Mouse (Mus musculus) embryonic facial prominence, embryonic 10.5 days (tissue): Measurements from ENCODE around the gene Eloa. TPM values are rescaled to one million over a fixed set of nuclear protein-coding genes. Genes with fewer than 3 reads are reported as not detected.

Experiments
- DNase-seq: peaks from one replicate; pipeline ENCODE4 v3.0.0-alpha.2; 2017; ENCODE audit warnings: low spot score
- H3K27ac ChIP-seq: fragments of 300-500 bp; sonication (generic); replicated peaks from 2 replicates; pipeline ENCODE4 v1.5.1; 2016; ENCODE audit warnings: mild to moderate bottlenecking
- H3K27me3 ChIP-seq: fragments of 300-500 bp; sonication (generic); replicated peaks from 2 replicates; pipeline ENCODE4 v1.6.1; 2016; ENCODE audit warnings: low read depth, mild to moderate bottlenecking; ENCODE audit not compliant: poor library complexity, severe bottlenecking
- H3K36me3 ChIP-seq: fragments of 300-500 bp; sonication (generic); replicated peaks from 2 replicates; pipeline ENCODE4 v1.6.1; 2016; ENCODE audit warnings: mild to moderate bottlenecking, moderate library complexity
- H3K4me1 ChIP-seq: fragments of 300-500 bp; sonication (generic); 2 replicates; pipeline ENCODE4 v1.6.1; 2016
- H3K4me3 ChIP-seq: fragments of 300-500 bp; sonication (generic); 2 replicates; pipeline ENCODE4 v1.5.1; 2016; ENCODE audit warnings: mild to moderate bottlenecking, moderate library complexity
- H3K9me3 ChIP-seq: fragments of 300-500 bp; sonication (generic); 2 replicates; pipeline ENCODE4 v1.6.1; 2016; ENCODE audit warnings: mild to moderate bottlenecking
- WGBS: fragments of 180-500 bp; shearing (Covaris S2); methylation state at CpG from one replicate; pipeline ENCODE4 v1.1.7; 2016; 5-methylcytosine and 5-hydroxymethylcytosine counted together
- polyA plus RNA-seq: library from polyadenylated mRNA; unstranded; fragments of >200 nt; fragmentation: Nextera tagmentation; extraction: Ambion mirVana; gene quantifications from 2 replicates; pipeline ENCODE4 v1.2.1, GENCODE M21; 2016

Gene Eloa
- polyA plus RNA-seq, 1 experiment from 2014 or later: 37.5 TPM

DNA sequence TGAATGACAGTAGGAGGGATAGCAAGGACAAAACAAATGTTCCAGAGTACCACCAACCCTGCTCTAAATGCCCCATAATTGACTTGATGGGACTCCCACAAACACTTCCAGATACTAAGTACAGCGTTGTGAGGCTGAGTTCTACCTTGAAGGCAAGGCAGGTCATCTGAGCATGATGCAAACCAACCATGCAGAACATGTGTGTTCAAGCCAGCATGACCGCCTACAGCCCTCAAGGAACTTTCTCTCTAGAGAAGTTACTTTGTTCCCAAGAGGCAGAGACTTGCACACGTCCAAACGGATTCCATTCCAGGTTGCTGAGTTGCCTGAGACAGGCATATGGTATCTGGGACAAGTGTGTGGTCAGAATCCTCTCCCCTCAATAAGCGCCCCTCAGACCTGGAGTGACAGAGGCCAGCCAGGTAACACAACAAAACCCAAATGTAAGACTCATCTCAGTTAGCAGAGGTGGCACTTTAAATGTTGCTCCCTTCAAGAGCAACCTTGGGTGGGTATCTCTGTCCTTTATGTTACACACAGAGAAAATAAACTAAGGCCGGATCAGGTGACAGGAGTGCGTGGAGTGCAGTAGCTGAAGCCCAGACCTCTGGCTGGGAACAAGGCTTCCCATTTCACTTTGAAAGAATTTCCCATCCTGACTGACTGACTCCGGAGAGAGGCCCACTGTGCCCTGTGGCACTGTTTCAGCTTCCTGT is 6.0 kb upstream of the Eloa start:
- no peaks in the 10 kb centered on the region for H3K36me3 ChIP-seq
- 65% methylated on average over 8 of the region's 8 CpGs for WGBS
- no peak overlapping the region for H3K4me3 ChIP-seq
- no peaks in the 10 kb centered on the region for H3K9me3 ChIP-seq
- H3K4me1 ChIP-seq: peaks cover 26% of the 10 kb centered on the region
- H3K27ac ChIP-seq: no peak overlapping the region
- no peaks in the 10 kb centered on the region for H3K27me3 ChIP-seq
- no peak for DNase-seq

DNA sequence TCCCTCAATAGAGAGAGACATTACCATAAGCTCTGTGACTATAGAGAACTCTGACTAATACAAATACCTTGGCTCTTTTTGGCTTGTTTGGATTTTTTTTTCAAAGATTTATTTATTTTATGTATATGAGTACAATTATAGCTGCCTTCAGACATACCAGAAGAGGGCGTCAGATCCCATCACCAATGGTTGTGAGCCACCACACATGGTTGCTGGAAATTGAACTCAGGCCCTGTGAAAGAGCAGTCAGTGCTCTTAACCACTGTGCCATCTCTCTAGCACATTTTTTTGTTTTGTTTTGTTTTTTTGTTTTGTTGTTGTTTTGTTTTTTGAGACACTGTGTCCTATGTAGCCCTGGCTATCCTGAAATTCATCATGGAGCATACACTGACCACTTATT is 3.8 kb upstream of the Eloa start:
- Histone ChIP-seq H3K4me3 (no peak overlapping the region), H3K27ac (no peak overlapping the region), H3K4me1 (peaks cover 19% of the 10 kb centered on the region), H3K9me3 (no peaks in the 10 kb centered on the region), H3K36me3 (no peaks in the 10 kb centered on the region), H3K27me3 (no peaks in the 10 kb centered on the region)
- no peak for DNase-seq
- WGBS: 78% methylated on average over 1 of the region's 1 CpGs

DNA sequence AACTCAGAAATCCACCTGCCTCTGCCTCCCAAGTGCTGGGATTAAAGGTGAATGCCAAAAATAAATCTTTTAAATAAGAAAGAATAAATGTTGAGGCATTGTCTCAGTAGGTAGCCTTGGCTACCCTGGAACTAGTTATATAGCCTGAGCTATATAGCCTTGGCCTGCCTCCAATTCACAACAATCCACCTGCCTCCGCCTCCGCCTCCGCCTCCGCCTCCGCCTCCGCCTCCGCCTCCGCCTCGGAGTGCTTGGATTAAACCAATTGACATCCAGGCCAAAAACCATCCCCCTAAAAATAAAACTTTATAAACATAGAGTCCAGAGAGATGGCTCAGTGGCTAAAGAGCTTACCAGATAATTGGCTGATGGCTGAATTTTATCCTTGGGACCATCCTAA is 1.4 kb upstream of the Eloa start:
- WGBS: 96% methylated on average over 9 of the region's 9 CpGs
- H3K4me1 ChIP-seq: peaks cover 22% of the 10 kb centered on the region
- H3K9me3 ChIP-seq: no peaks in the 10 kb centered on the region
- H3K4me3 ChIP-seq: no peak overlapping the region
- H3K36me3 ChIP-seq: peaks cover 10% of the 10 kb centered on the region; the same call in 1 of the 2 replicates
- DNase-seq: no peak
- H3K27me3 ChIP-seq: no peaks in the 10 kb centered on the region
- H3K27ac ChIP-seq: no peak overlapping the region

DNA sequence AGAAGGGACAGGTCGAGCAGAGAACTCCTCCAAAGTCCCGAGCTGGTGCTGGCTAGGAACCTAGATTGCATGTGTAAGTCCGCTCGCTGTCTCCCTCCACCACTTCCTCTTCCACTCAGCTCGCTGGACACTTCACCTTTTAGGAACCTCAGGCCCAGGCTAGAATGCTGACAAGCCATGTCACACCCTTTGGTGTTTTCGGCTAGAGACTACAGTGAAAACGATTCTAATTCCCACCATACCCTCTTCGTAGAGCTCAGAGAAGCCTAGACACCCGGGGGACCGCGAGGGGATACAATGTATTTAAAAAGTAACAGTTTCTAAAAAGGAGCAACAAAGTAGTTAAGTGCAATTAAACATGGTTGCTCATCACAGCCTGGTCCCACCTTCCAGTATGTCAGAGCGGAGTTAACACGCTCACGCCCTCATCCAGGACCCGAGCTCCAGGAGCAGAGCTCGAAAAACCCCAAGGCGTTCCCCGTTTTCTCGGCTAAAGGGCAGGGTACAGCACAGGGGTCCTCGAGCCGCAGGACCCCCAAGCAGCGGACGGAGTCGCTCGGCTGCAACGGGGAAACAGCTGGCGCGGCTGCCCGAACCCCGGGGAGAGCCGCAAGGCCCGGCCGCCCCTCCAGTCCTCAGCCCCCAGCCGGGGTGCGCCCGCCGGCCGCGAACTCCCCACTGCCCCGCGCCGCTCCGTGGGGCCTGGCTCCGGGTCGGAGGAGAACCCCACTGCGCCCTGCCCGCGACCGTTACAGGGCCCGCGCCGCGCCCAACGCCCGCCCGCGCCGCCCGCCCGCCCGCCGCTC is 617 bp downstream of the Eloa start:
- peak; percentile 18 for DNase-seq
- 1% methylated on average over 62 of the region's 62 CpGs for WGBS

DNA sequence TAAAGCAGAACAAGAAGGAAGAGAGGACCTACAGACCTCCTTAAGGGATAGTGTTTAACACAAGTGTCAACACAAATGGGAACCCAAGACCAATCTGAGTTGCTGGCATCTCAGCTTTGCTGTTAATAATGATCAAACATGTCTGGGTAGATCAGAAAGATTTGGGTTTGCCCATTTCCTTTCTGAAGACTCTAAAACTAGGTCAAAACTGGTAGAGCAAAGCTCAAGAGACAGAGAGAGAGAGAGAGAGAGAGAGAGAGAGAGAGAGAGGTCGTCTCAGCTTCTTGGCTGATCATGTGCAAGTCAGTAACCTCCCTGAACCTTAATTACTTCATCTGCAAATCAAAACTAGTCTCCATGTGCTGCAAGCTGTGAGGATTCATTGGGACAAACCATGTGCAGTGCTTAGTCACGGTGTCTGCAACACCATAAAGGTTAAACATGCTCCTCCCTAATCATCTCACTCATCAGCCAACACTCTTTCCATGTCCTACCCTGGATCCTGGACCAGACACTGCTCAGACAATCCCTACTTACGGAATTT is 5.4 kb downstream of the Eloa start:
- no peak for DNase-seq
- Histone ChIP-seq H3K9me3 (no peaks in the 10 kb centered on the region), H3K4me1 (peaks cover 16% of the 10 kb centered on the region), H3K27me3 (no peaks in the 10 kb centered on the region), H3K27ac (no peak overlapping the region), H3K4me3 (no peak overlapping the region), H3K36me3 (peaks cover 47% of the 10 kb centered on the region)
- WGBS: 89% methylated on average over 3 of the region's 3 CpGs

More for the DNA sequence above, 617 bp downstream of the Eloa start:
- Histone ChIP-seq H3K9me3 (no peaks in the 10 kb centered on the region), H3K27me3 (no peaks in the 10 kb centered on the region), H3K27ac (peak overlapping the region; percentile 93), H3K4me1 (peaks cover 16% of the 10 kb centered on the region), H3K36me3 (peaks cover 17% of the 10 kb centered on the region; the same call in 1 of the 2 replicates), H3K4me3 (peak overlapping the region; percentile 99)

DNA sequence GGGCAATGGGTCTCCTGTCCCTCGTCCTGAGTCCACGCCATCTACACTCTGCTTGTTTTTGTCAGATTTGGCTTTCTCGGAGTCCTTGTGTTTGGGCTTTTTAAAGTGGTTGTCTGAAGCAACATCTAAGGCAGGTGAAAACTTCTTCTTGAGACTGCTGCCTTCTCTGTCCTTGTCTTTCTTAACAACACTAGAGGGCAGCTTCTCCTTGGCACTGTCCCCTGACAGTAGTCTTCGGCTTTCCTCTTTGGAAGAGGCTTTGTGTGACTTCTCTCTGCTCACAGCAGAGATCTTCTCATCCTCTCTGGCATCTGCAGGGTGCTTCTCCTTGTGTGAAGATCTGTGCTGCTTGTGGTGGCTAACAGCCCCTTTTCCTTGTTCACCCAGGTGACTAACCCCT is 11.0 kb downstream of the Eloa start:
- Histone ChIP-seq H3K27ac (no peak overlapping the region), H3K27me3 (no peaks in the 10 kb centered on the region), H3K9me3 (no peaks in the 10 kb centered on the region), H3K4me3 (no peak overlapping the region), H3K4me1 (no peaks in the 10 kb centered on the region), H3K36me3 (peaks cover 84% of the 10 kb centered on the region)
- DNase-seq: no peak
- WGBS: 93% methylated on average over 4 of the region's 4 CpGs

DNA sequence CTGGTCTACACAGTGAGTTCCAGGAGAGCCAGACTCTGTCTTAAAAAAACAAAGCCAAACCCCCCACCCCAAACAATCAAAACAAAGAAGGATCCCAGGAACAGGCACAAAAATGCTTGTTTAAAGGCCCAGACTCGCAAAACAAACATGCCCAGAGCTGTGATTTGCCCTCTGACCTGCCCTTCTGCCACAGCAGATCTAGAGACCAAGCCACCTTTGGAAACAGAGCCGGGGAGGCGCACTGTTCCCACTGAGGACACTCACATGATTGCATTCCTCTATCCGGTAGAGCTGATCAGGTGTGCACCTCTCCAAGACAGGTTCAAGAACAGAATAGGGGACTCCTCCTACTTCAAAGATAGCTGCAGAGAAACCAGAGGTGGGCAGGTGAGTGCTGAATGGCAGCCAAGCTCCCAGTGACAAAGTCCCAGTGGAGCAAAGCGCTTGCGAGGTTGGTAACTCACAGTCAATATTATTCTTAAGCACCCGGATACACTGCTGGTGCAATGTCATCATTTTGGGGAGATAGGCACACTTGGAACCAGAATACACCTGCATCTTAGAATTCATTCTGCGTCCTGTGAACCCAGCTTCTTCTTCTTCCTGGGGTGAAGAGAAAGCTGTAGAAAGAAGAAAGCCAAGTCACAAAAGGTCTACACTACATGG is 12.6 kb downstream of the Eloa start:
- Histone ChIP-seq H3K9me3 (no peaks in the 10 kb centered on the region), H3K36me3 (peaks cover 97% of the 10 kb centered on the region), H3K27ac (no peak overlapping the region), H3K27me3 (no peaks in the 10 kb centered on the region), H3K4me1 (no peaks in the 10 kb centered on the region), H3K4me3 (no peak overlapping the region)
- 82% methylated on average over 8 of the region's 8 CpGs for WGBS
- no peak for DNase-seq

DNA sequence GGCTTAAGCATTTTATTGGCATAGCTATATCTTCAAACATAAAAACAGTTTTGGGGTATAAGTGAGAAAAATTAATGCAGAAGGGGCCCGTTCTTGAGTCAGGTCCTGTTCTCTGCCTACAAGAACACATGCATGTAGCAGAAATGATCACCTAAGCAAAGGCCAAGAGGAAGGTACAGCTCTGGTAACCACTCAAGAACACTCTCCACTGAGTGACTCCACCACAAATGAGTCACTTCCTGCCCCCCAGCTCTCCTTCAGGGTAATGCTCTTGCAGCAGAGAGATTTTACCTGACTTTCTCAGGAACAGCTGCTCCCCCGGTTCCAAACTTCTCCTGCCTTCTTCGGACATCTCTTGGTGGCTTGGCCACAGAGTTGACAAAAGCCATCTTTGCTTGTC is 14.7 kb downstream of the Eloa start:
- 92% methylated on average over 3 of the region's 3 CpGs for WGBS
- no peak for DNase-seq
- no peaks in the 10 kb centered on the region for H3K27me3 ChIP-seq
- H3K9me3 ChIP-seq: no peaks in the 10 kb centered on the region
- no peak overlapping the region for H3K27ac ChIP-seq
- no peaks in the 10 kb centered on the region for H3K4me1 ChIP-seq
- H3K36me3 ChIP-seq: peaks cover 99% of the 10 kb centered on the region
- no peak overlapping the region for H3K4me3 ChIP-seq

DNA sequence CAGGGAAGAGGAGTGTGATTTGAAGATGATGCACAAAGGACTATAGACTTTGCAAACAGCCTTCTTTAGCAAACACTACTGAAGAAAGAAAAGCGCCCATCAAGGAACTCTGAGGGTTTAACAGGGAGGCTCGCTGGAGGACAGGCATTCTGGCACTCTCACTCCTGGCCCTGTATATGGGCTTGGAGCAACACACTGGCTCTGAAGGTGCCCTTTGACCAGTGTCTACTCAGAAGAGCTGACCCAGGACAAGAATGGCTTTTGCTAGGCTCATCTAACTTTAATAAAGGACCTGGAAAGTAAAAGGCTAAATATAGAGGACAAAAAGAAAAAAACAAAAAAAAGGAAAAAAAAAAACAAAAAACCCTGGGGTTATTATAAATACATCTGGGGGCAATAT is 16.6 kb downstream of the Eloa start:
- Histone ChIP-seq H3K4me1 (no peaks in the 10 kb centered on the region), H3K4me3 (no peak overlapping the region), H3K9me3 (no peaks in the 10 kb centered on the region), H3K27me3 (no peaks in the 10 kb centered on the region), H3K27ac (no peak overlapping the region), H3K36me3 (peaks cover 90% of the 10 kb centered on the region)
- WGBS: 87% methylated on average over 2 of the region's 2 CpGs
- no peak for DNase-seq

DNA sequence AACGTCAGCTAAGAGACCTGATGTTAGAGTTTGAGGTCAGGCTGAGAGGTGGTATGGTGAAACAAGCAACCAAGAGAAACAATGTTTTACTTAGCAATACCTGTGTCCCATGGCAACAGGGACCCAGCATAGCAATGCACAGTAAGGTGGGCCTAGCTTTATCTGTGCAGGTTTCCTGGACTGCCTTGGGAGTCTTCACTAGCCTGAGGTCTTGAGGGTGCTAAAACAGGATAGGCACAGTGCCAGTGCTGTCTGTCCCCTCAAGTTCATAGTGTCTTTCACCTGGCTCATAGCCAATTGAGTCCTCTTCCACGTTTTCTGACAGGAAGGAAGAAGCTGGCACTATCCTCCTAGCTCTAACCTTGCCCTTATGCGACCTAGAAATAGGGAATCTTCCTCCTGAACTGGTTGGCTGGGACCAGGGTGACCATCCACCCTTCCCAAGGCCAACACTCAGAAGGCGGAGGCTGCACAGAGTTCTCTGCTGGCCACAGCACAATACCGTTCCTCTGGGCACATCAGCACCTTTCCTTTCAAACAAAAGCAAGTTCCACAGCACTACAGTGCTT is 17.4 kb downstream of the Eloa start:
- DNase-seq: no peak
- Histone ChIP-seq H3K27me3 (no peaks in the 10 kb centered on the region), H3K4me1 (no peaks in the 10 kb centered on the region), H3K9me3 (no peaks in the 10 kb centered on the region), H3K27ac (no peak overlapping the region), H3K36me3 (peaks cover 82% of the 10 kb centered on the region), H3K4me3 (no peak overlapping the region)
- WGBS: 91% methylated on average over 5 of the region's 5 CpGs

DNA sequence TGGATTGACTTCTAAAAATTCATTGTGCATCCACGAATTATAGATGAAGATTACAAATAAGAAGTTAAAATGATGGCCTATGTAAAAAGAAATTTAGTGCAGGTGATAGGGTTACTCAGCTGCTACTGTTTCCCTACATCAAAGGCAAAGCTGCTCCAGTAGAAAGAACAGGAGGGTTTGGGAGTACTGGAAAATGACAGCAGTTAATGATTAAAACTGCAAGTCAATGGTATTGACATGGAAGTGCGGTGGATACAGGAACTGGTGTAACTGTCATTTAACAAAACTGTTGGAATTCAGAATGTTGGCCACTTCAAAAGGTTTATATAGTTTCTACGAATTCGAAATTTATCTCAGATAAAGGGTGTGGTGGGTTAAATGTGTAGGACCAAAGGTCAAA is 26.4 kb downstream of the Eloa start:
- no peak overlapping the region for H3K4me3 ChIP-seq
- WGBS: 87% methylated on average over 4 of the region's 4 CpGs
- peaks cover 11% of the 10 kb centered on the region; the same call in 1 of the 2 replicates for H3K9me3 ChIP-seq
- H3K27ac ChIP-seq: no peak overlapping the region
- H3K36me3 ChIP-seq: no peaks in the 10 kb centered on the region
- no peaks in the 10 kb centered on the region for H3K4me1 ChIP-seq
- no peak for DNase-seq
- H3K27me3 ChIP-seq: no peaks in the 10 kb centered on the region

DNA sequence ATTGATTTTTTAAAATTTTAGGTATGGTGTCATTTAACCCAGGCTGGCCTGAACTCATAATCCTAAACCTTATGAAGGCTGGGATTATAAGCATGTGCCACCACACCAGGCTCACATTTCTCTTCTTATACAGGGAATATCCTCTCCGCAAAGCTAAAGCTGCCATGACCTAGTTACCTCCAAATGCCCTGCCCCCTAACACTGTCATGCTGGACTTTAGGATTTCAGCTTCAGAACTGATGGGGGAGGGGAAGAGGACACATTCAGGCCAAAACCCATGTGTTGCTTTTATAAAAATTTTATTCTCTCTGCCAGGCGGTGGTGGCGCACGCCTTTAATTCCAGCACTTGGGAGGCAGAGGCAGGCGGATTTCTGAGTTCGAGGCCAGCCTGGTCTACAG is 27.6 kb downstream of the Eloa start:
- H3K27ac ChIP-seq: no peak overlapping the region
- H3K9me3 ChIP-seq: peaks cover 11% of the 10 kb centered on the region; the same call in 1 of the 2 replicates
- WGBS: 96% methylated on average over 6 of the region's 6 CpGs
- no peaks in the 10 kb centered on the region for H3K4me1 ChIP-seq
- DNase-seq: no peak
- H3K4me3 ChIP-seq: no peak overlapping the region
- no peaks in the 10 kb centered on the region for H3K27me3 ChIP-seq
- H3K36me3 ChIP-seq: no peaks in the 10 kb centered on the region
